ENCODE assay signal across 19 mouse cellular contexts in genomic region chr4:139334631-139335295, GRCm38 (mm10). TPM values are rescaled to one million over a fixed set of nuclear protein-coding genes. Genes with fewer than 3 reads are reported as not detected.
DNase-seq lines count a peak whose midpoint lies in the region; ATAC-seq lines count a peak whose summit lies in the region.
"Had no signal": no experiment of that assay in that cellular context is flagged by ENCODE, and none has a peak within 500 bp of the region (broad histone marks: within the 10 kb centered on the region; RNA-seq: fewer than 3 reads in every experiment).

No protein-coding gene starts in this region.

- no peak overlapping the region for H3K27ac ChIP-seq in intestine, embryonic 15.5 days
- peak overlapping the region; percentile 98 for H3K27ac ChIP-seq in liver, embryonic 16.5 days (ENCODE audit: low read length)
- no peak overlapping the region for H3K27ac ChIP-seq in forebrain, embryonic 16.5 days (ENCODE audit: low read length)
- H3K27ac ChIP-seq: embryonic facial prominence, embryonic 13.5 days; forebrain, embryonic 10.5 days; hindbrain, embryonic 15.5 days had no signal

- H3K9ac ChIP-seq in intestine, embryonic 15.5 days, result no peak overlapping the region
- peak overlapping the region; percentile 56 for H3K9ac ChIP-seq in liver, embryonic 16.5 days (ENCODE audit: low read depth, low read length)
- H3K9ac ChIP-seq in forebrain, embryonic 16.5 days (replicated peaks; ENCODE audit: low read depth, low read length), result no peak overlapping the region
- H3K9ac ChIP-seq: embryonic facial prominence, embryonic 13.5 days; hindbrain, embryonic 15.5 days had no signal

- no peak overlapping the region for H3K4me2 ChIP-seq in intestine, embryonic 15.5 days (replicated peaks)
- H3K4me2 ChIP-seq in liver, embryonic 16.5 days (ENCODE audit: low read depth, low read length), result peak overlapping the region; percentile 59
- no peak overlapping the region for H3K4me2 ChIP-seq in forebrain, embryonic 16.5 days (ENCODE audit: low read length)
- H3K4me2 ChIP-seq: embryonic facial prominence, embryonic 13.5 days; hindbrain, embryonic 15.5 days; midbrain, embryonic 11.5 days had no signal

- peak; percentile 20; the same call in 1 of the 2 replicates for ATAC-seq in intestine, embryonic 15.5 days
- ATAC-seq in liver, embryonic 16.5 days (ENCODE audit: low read depth), result no peak
- no peak for ATAC-seq in forebrain, embryonic 16.5 days

- peak; percentile 38 to 40 for DNase-seq in kidney, adult 8-10 months
- DNase-seq in kidney, adult 18-20 months, result no peak
- DNase-seq in kidney, postnatal 36 days, result peak; percentile 45 to 51
- no peak for DNase-seq in thymus, postnatal 36 days
- no peak for DNase-seq in frontal cortex, adult 2 months (ENCODE audit: extremely low spot score in 1 of 2, low spot score in 1 of 2)
- DNase-seq: adrenal gland, adult 2 months; cerebellum, adult 2 months; gastrocnemius, postnatal 36 days; layer of hippocampus, postnatal 36 days; lung, postnatal 4 days; thymus, postnatal 14 days had no signal

- no peak overlapping the region for H3K4me3 ChIP-seq in intestine, embryonic 15.5 days (replicated peaks)
- H3K4me3 ChIP-seq in liver, embryonic 16.5 days (ENCODE audit: low read depth, low read length), result peak overlapping the region; percentile 61
- H3K4me3 ChIP-seq in forebrain, embryonic 16.5 days (replicated peaks; ENCODE audit: low read length), result no peak overlapping the region
- H3K4me3 ChIP-seq: embryonic facial prominence, embryonic 13.5 days; forebrain, embryonic 10.5 days; heart, embryonic 10.5 days; hindbrain, embryonic 15.5 days had no signal

- 45% methylated on average over 7 of the region's 9 CpGs for whole genome bisulfite sequencing in intestine, embryonic 15.5 days
- 44% methylated on average over 7 of the region's 9 CpGs for WGBS in liver, embryonic 16.5 days (ENCODE audit: insufficient replicate concordance)
- WGBS in forebrain, embryonic 16.5 days, result 82% methylated on average over 6 of the region's 9 CpGs

- H3K27me3 ChIP-seq in intestine, embryonic 15.5 days (replicated peaks), result peaks cover 5% of the 10 kb centered on the region
- H3K27me3 ChIP-seq in liver, embryonic 16.5 days (ENCODE audit: control insufficient read depth, insufficient read depth, low read depth, low read length), result no peaks in the 10 kb centered on the region
- peaks cover 2% of the 10 kb centered on the region; the same call in 1 of the 2 replicates for H3K27me3 ChIP-seq in forebrain, embryonic 16.5 days (replicated peaks; ENCODE audit: control insufficient read depth, insufficient read depth, low read length)

- no peaks in the 10 kb centered on the region for H3K36me3 ChIP-seq in intestine, embryonic 15.5 days
- H3K36me3 ChIP-seq in liver, embryonic 16.5 days (ENCODE audit: control insufficient read depth, insufficient read depth), result no peaks in the 10 kb centered on the region
- H3K36me3 ChIP-seq in forebrain, embryonic 16.5 days (ENCODE audit: control insufficient read depth, insufficient read depth), result no peaks in the 10 kb centered on the region
- H3K36me3 ChIP-seq: embryonic facial prominence, embryonic 13.5 days; forebrain, embryonic 10.5 days; heart, embryonic 10.5 days; hindbrain, embryonic 15.5 days had no signal

- 0 out of 2 replicates have a peak, but pooled peaks cover 7% of the 10 kb centered on the region for H3K4me1 ChIP-seq in intestine, embryonic 15.5 days (replicated peaks)
- H3K4me1 ChIP-seq in liver, embryonic 16.5 days (ENCODE audit: control insufficient read depth, low read depth, low read length), result peaks cover 49% of the 10 kb centered on the region
- no peaks in the 10 kb centered on the region for H3K4me1 ChIP-seq in forebrain, embryonic 16.5 days (replicated peaks; ENCODE audit: control insufficient read depth, insufficient read depth, low read length)
- H3K4me1 ChIP-seq: embryonic facial prominence, embryonic 13.5 days; hindbrain, embryonic 15.5 days had no signal

- no peaks in the 10 kb centered on the region for H3K9me3 ChIP-seq in intestine, embryonic 15.5 days
- no peaks in the 10 kb centered on the region for H3K9me3 ChIP-seq in liver, embryonic 16.5 days (replicated peaks; ENCODE audit: control insufficient read depth, low read length)
- H3K9me3 ChIP-seq in forebrain, embryonic 16.5 days (ENCODE audit: control insufficient read depth, low read length), result no peaks in the 10 kb centered on the region
- H3K9me3 ChIP-seq: embryonic facial prominence, embryonic 13.5 days; forebrain, embryonic 10.5 days; heart, embryonic 10.5 days; hindbrain, embryonic 15.5 days had no signal

RNA-seq across cellular contexts. Expression of gene Mrto4, which starts 17.6 kb away (rescaled TPM):
- 119 and 122 TPM in 2 replicates for polyA plus RNA-seq in intestine, embryonic 15.5 days (2015; fragmentation: Nextera tagmentation; extraction: Ambion mirVana)
- polyA plus RNA-seq in liver, embryonic 16.5 days (2015; fragmentation: Nextera tagmentation; extraction: Ambion mirVana), result 62.5 and 65.7 TPM in 2 replicates
- 109 and 111 TPM in 2 replicates for polyA plus RNA-seq in forebrain, embryonic 16.5 days (2015; fragmentation: Nextera tagmentation; extraction: Ambion mirVana)
- polyA plus RNA-seq in frontal cortex, adult 2 months (2012; rRNA removed), result 52.7 and 53.6 TPM in 2 replicates

RNA-seq across cellular contexts. Expression of gene Emc1, which starts 17.6 kb away (rescaled TPM):
- 21.2 TPM in 2 replicates for polyA plus RNA-seq in intestine, embryonic 15.5 days (2015; fragmentation: Nextera tagmentation; extraction: Ambion mirVana)
- 12.8 and 13.2 TPM in 2 replicates for polyA plus RNA-seq in liver, embryonic 16.5 days (2015; fragmentation: Nextera tagmentation; extraction: Ambion mirVana)
- 43.2 and 45.6 TPM in 2 replicates for polyA plus RNA-seq in forebrain, embryonic 16.5 days (2015; fragmentation: Nextera tagmentation; extraction: Ambion mirVana)
- polyA plus RNA-seq in frontal cortex, adult 2 months (2012; rRNA removed), result 68.3 and 71.0 TPM in 2 replicates

RNA-seq across cellular contexts. Expression of gene Ubr4, which starts 17.6 kb away (rescaled TPM):
- polyA plus RNA-seq in intestine, embryonic 15.5 days (2015; fragmentation: Nextera tagmentation; extraction: Ambion mirVana), result 52.7 and 59.0 TPM in 2 replicates
- 35.0 and 42.9 TPM in 2 replicates for polyA plus RNA-seq in liver, embryonic 16.5 days (2015; fragmentation: Nextera tagmentation; extraction: Ambion mirVana)
- 84.3 and 87.7 TPM in 2 replicates for polyA plus RNA-seq in forebrain, embryonic 16.5 days (2015; fragmentation: Nextera tagmentation; extraction: Ambion mirVana)
- polyA plus RNA-seq in frontal cortex, adult 2 months (2012; rRNA removed), result 177 and 186 TPM in 2 replicates

RNA-seq across cellular contexts. Expression of gene Akr7a5, which starts 24.2 kb away (rescaled TPM):
- 170 and 186 TPM in 2 replicates for polyA plus RNA-seq in intestine, embryonic 15.5 days (2015; fragmentation: Nextera tagmentation; extraction: Ambion mirVana)
- polyA plus RNA-seq in liver, embryonic 16.5 days (2015; fragmentation: Nextera tagmentation; extraction: Ambion mirVana), result 58.1 and 74.1 TPM in 2 replicates
- polyA plus RNA-seq in forebrain, embryonic 16.5 days (2015; fragmentation: Nextera tagmentation; extraction: Ambion mirVana), result 56.5 and 56.7 TPM in 2 replicates
- polyA plus RNA-seq in frontal cortex, adult 2 months (2012; rRNA removed), result 17.7 and 17.8 TPM in 2 replicates

RNA-seq across cellular contexts. Expression of gene Pqlc2, which starts 24.3 kb away (rescaled TPM):
- 19.3 and 23.3 TPM in 2 replicates for polyA plus RNA-seq in intestine, embryonic 15.5 days (2015; fragmentation: Nextera tagmentation; extraction: Ambion mirVana)
- 14.1 and 14.4 TPM in 2 replicates for polyA plus RNA-seq in liver, embryonic 16.5 days (2015; fragmentation: Nextera tagmentation; extraction: Ambion mirVana)
- polyA plus RNA-seq in forebrain, embryonic 16.5 days (2015; fragmentation: Nextera tagmentation; extraction: Ambion mirVana), result 10.1 and 13.2 TPM in 2 replicates
- 19.6 and 19.7 TPM in 2 replicates for polyA plus RNA-seq in frontal cortex, adult 2 months (2012; rRNA removed)

Comparison
In these comparisons a context has a peak if more than half of its experiments do, and no peak if none do; other contexts are left out.
1. DNase-seq: peak in kidney, adult 8-10 months (2 of 2) and kidney, postnatal 36 days (2 of 2); none in kidney, adult 18-20 months (single experiment), thymus, postnatal 36 days (0 of 2) and frontal cortex, adult 2 months (0 of 2).